Mouse (Mus musculus) kidney, postnatal 36 days (tissue): ENCODE measurements at regions not wholly inside any gene's neighbourhood (a gene's known extent, or its start where the extent isn't known, plus 50 kb on each side); places are given as distances from the start of the nearest gene placed in this dataset.

Experiments
- DNase-seq, 2 experiments: peaks; one replicate each; pipeline ENCODE4 v3.0.0; 2021 to 2022; ENCODE audit warnings: mixed read lengths in 2 of 2

DNA sequence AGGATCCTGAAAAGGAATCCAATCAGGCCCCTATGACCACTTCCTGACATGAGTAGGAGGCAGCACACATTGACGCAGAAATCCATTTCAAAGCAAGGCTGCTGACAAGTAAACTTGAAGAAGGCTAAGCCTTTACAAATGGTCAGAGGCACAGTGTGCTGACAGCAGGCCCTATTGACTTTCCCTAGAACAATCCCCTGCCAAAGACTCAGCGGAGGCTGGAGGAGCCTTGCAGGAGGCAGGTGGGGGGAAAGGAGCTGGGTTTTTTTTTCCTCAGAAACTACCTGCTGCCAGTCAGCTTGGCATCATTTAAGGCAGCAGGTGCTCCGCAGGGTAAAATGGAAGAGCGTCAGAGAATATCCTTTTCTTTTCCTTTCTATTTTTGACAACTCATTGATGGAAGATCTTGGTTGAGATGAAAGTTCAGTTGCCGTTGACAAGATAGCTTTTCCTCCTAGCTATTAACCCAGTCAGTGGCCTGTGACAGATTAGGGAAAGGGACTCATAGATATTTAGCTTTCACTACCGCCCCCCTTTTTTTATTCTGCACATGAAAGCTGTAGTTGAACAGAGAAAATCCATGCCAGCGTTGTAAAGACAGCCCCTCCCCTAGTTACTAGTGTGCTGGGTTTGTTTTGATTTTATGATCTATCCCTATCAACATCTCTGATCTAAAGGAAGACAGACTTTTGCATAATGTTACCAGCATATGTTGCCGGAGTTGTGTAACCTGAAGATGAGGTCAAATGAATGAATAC, 210.6 kb downstream of the Csnka2ip start:
- no peak for DNase-seq

- no peak for DNase-seq
These were observed 233.4 kb downstream of the Csnka2ip start for GRCm38 (mm10) chr16:64368608-64369399.

GRCm38 (mm10) chr16:64347940-64348339, 254.3 kb downstream of the Csnka2ip start:
- no peak for DNase-seq

- no peak for DNase-seq
These were observed 269.2 kb downstream of the Csnka2ip start for GRCm38 (mm10) chr16:64332887-64333455.

DNA sequence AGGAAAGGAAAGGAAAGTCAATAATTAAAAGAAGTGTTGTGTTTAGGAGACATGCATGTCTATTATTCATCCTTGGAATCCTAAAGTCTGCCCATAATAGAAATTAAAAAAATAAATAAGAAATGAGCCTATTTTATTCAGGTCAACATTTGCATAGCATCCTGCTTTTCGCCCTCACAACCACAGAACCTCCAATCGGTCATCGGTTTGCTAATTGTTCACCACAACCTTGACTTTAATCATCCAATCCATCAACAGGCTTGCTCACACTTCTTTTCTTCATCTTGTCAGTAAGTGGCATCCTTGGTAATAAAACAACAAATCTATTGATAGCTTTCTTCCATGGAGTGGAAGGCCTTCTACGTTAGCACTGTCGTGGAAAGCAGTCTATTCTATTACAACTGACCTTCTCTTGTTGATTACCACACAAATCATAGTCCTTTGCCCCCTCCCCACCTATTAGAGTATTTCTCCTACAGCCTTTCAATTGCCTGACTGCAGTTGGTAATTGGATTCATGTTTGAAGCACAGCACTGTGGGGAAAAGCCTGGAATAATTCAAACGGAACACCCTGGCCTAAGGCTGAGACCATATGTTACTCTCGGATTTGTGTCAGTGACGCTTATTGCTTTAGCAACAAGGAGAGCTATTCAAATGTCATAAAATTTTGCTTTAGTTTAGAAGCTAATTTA, 269.9 kb downstream of the Csnka2ip start:
- no peak for DNase-seq

DNA sequence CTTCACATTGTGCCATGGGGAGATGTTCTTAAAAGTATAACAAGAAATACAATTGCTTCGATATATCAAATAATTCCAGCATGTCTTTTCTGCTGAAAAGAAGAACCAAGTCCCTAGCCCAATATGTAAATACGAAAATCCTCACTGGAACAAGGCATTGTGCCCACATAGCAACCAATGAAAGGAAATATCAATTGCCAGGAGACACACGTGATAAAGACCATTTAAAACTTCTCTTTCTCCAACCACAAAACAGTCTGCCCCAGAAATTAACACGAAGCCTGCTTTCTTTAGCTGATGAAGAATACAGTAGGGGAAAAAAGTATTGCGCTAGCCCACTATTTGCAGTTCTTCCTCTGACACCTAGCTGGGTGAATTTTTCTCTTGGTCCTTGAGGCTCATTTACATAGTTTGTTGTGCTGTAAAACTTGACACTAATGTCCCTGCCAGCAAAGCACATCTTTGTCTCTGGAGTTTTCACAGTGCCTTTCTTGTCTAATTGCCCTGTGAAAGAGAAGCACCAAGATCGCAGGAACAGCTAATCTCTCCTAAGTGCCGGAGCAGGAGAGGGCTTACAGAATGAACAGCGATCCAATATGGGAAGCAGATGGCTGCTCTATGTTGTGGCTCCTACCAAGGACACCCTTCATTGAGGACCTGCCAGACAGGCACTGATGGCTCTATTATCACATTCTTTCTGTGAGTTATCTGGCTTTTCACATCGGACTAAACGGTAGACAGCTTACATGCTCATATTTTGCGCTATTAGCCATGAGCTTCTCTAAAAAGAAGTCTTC, 272.7 kb downstream of the Csnka2ip start:
- no peak for DNase-seq

- DNase-seq, result no peak
These were observed 283.3 kb downstream of the Csnka2ip start for GRCm38 (mm10) chr16:64318796-64319493.

DNA sequence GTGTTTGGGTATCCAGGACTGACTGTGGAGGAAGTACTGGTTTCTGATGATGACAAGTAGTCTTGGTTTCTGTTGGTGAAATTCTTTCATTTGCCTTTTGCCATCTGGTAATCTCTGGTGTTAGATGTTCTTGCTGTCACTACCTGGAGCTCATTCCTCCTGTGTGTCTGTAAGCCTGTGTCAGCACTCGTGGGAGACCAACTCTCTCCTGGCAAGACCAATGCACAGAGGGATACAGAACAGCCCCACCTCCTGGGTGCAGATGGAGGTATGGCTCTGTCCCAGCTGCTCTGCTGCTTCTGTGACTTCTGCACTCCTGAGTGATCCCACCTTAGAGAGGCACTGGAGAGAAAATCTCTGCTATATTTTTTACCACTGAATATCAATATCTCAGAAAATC, 285.4 kb downstream of the Csnka2ip start:
- DNase-seq, result no peak

DNA sequence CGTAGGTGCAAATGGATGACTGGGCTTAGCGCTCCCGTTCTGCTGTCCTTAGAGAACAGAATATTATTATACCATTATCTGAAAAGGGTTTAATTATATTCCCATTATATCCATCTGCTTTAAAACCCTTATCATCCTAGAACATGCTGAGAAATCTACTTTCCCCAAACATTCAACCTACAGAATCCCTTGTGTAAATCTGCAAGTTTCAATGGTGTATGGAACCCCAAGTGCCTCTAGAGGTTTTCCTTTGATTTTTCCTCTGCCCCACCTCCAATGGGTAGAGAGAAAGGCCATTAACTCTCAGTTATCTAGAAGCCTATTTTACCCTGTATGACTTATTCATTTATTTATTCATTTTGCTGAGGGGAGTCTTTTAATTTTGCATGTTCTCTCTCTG, 308.7 kb downstream of the Csnka2ip start:
- DNase-seq, result no peak

DNA sequence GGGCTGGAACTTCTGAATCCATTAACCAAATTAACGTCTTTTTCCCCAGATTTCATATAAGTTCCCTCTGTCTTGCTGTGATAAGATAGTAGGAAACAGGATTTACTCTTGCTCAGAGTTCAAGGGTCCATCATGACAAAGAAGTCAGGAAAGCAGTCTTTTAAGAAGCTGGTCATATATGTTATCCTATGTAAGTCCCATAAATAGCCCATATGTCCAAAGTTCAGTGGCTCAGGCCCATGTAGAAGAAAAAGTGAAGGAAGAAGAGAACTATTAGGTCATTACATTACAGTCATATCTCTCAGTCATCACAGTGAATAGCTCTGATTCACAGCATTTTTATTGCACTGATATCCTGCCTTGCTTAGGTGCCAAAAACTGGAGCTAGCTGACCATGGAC, 316.9 kb downstream of the Csnka2ip start:
- no peak for DNase-seq

GRCm38 (mm10) chr16:64275860-64276597, 326.2 kb downstream of the Csnka2ip start:
- no peak for DNase-seq

- no peak for DNase-seq
These were observed 326.8 kb downstream of the Csnka2ip start for GRCm38 (mm10) chr16:64275420-64275819.

- DNase-seq, result no peak
These were observed 337.1 kb downstream of the Csnka2ip start for GRCm38 (mm10) chr16:64264960-64265736.

- DNase-seq, result no peak
These were observed 351.1 kb downstream of the Csnka2ip start for GRCm38 (mm10) chr16:64251155-64251554.

GRCm38 (mm10) chr16:64248743-64249142, 353.5 kb downstream of the Csnka2ip start:
- DNase-seq, result no peak

- no peak for DNase-seq
These were observed 356.3 kb downstream of the Csnka2ip start for GRCm38 (mm10) chr16:64245942-64246341.

- DNase-seq, result no peak
These were observed 360.4 kb upstream of the Epha3 start for GRCm38 (mm10) chr16:64224336-64224735.

DNA sequence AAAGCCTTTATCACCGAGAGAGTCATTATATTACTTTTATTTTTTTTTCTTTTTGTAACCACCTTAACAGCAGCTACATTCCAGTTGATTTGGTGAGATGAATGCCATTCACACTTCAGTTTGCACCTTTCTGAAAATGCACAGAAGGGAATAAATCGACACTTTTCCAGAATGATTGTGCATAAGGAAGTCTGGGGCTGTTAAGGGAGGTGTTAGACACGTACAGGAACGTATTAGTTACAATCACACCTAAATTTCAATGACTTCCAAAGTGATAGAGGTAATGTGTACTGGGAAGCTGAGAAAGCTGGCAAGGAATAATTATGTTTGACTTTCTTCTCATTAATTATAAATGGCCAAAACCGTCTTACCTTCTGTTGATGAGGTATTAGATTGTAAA, 352.7 kb upstream of the Epha3 start:
- no peak for DNase-seq

- DNase-seq, result no peak
These were observed 347.9 kb upstream of the Epha3 start for GRCm38 (mm10) chr16:64211895-64212294.
